Mouse (Mus musculus): ENCODE results near the gene Erlin1. TPM values are rescaled to one million over a fixed set of nuclear protein-coding genes. Genes with fewer than 3 reads are reported as not detected.

Erlin1 gene
- polyA plus RNA-seq (2014; fragmentation: Illumina TruSeq; extraction: RNeasy Lipid Tissue Mini Kit (QIAGEN cat#74804); ENCODE audit: low replicate concordance), result 127 TPM

DNA sequence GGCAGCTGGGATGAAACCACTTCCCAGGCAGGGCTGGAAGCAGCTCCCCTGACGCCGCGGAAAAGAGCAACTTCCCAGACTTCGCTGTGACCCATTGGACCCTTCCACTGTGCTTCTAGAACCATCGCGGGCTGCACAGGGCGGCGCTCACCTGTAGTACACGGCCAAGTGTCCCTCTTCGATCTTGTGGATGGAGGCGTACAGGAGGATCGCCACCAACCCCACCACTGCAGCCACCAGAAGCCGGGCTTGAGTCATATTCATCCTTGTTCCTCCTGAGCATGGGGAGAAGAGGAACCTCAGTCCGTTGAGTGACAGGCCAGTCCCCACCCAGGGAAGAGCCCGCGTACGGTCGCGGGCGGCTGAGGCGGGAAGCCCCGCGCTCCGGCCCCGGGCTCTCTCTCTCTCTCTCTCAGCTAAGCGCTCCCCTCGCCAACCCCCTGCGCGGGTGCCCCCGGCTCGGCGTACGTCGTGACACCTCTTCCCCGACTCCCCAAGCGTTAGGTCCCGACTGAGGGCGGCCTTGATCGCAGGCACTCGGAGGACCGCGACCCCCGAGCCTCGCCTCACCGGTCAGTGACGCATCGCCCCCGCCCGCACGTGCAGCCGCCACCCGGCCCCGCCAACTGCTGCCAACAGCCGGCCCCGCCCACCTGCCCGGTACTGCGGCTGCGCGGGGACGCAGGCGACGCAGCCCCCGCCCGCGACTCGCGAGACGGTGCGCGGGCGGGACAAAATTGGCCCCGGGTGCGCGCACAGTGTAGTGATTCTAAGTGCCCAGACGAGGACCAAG lies at the start of gene Erlin1:
Gene Erlin1, minus strand, starts transcription at position 665 of the 793 bp plus-strand sequence.

DNA sequence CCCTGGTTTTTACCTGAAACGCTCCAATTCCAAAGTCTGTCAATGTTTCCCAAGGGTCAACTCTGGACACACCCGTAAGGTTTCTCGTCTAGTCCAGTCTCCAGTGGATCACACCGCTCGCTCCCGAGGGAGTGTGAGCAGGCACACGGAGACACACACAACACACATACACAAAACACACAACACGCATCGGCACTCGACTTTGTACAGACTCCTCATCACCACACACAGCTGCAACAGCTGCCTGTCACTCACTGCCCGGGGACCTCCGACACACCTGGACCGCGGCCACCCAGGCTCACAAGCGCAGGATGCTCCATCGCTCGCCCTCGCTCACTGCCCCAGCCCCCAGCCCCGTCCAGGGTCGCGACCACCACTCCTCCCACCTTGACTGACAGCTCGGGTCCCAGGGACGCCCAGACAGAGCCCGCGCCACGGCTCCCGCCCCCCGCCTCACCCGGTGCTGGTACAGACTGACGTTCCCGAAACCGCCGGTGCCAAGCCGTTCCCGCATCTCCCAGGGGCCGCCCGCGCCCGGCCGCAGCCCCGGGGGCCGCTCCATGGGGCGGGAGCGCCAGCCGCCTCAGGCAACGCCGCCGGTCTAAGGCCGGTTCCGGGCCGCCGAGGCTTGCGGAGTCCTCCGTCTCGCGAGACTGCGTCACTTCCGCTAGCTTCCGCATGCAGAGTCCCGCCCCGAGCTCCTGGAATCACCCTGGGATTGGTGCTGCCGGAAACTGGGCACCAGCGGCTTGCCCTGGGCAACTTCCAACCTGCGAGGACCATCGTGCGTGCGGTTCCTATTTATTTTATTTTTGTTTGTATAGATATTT lies 37.5 kb upstream of the Erlin1 start, which contains the start of gene Chuk:
Gene Chuk, minus strand, starts transcription at position 650 of the 830 bp plus-strand sequence.

GRCm38 (mm10) chr19:44028972-44029371 lies 40.6 kb downstream of the Erlin1 start, which contains the start of gene Cyp2c23:
Gene Cyp2c23, minus strand, starts transcription at chr19:44029208.

GRCm38 (mm10) chr19:43986069-43986794 lies 83.4 kb downstream of the Erlin1 start, which contains the start of gene Cpn1:
Gene Cpn1, minus strand, starts transcription at chr19:43986556.

Other genes starting within 250 kb of the Erlin1 start
- gene Dnmbp, start 129.6 kb downstream of the Erlin1 start, polyA plus RNA-seq (2014; fragmentation: Illumina TruSeq; extraction: RNeasy Lipid Tissue Mini Kit (QIAGEN cat#74804); ENCODE audit: low replicate concordance), result 14.3 TPM
- not detected for gene Cpn1, start 83.2 kb downstream of the Erlin1 start, polyA plus RNA-seq (2014; fragmentation: Illumina TruSeq; extraction: RNeasy Lipid Tissue Mini Kit (QIAGEN cat#74804); ENCODE audit: low replicate concordance)
- gene Cyp2c23, start 40.6 kb downstream of the Erlin1 start, polyA plus RNA-seq (2014; fragmentation: Illumina TruSeq; extraction: RNeasy Lipid Tissue Mini Kit (QIAGEN cat#74804); ENCODE audit: low replicate concordance), result 4.3 TPM
- 361 TPM for gene Chuk, start 37.7 kb upstream of the Erlin1 start, polyA plus RNA-seq (2014; fragmentation: Illumina TruSeq; extraction: RNeasy Lipid Tissue Mini Kit (QIAGEN cat#74804); ENCODE audit: low replicate concordance)
- 6.6 TPM for gene Cwf19l1, start 66.1 kb upstream of the Erlin1 start, polyA plus RNA-seq (2014; fragmentation: Illumina TruSeq; extraction: RNeasy Lipid Tissue Mini Kit (QIAGEN cat#74804); ENCODE audit: low replicate concordance)
- 53.9 TPM for gene Bloc1s2, start 76.7 kb upstream of the Erlin1 start, polyA plus RNA-seq (2014; fragmentation: Illumina TruSeq; extraction: RNeasy Lipid Tissue Mini Kit (QIAGEN cat#74804); ENCODE audit: low replicate concordance)
- gene Pkd2l1, start 122.7 kb upstream of the Erlin1 start, polyA plus RNA-seq (2014; fragmentation: Illumina TruSeq; extraction: RNeasy Lipid Tissue Mini Kit (QIAGEN cat#74804); ENCODE audit: low replicate concordance), result not detected
- not detected for gene Scd3, start 133.5 kb upstream of the Erlin1 start, polyA plus RNA-seq (2014; fragmentation: Illumina TruSeq; extraction: RNeasy Lipid Tissue Mini Kit (QIAGEN cat#74804); ENCODE audit: low replicate concordance)
- 15.4 TPM for gene Scd2, start 223.9 kb upstream of the Erlin1 start, polyA plus RNA-seq (2014; fragmentation: Illumina TruSeq; extraction: RNeasy Lipid Tissue Mini Kit (QIAGEN cat#74804); ENCODE audit: low replicate concordance)